In the genomic region with DNA sequence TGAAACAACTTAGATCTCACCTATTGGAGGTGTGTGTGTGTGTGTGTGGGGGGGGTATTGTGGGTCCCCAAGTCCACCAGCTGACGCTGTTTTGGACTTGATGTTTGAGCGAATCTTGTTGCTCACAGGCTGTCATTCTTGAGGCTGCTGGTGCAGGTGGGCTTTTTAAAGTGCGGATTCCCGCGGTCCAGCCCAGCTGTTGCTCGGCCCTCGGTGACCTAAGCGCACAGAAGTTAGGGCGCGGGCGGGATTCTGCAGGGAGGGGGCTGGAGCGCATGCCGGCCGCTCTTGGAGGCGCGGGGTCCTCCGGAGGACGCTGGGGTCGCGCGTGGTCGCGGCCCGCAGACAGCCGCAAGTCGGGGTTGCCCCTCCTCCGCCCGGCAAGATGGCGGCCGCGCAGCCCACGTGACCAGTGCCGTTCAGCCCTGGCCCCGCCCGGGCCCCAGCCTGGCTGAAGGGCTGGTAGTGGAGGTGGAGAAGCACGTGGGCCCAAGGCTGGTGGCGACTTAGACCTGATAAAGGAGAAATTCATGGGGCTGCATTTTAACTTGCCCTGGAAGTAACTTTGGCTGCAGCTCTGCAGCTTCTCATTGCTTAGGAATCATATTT, we compare ENCODE assay signal across 8 mouse cellular contexts. TPM values are rescaled to one million over a fixed set of nuclear protein-coding genes. Genes with fewer than 3 reads are reported as not detected.
DNase-seq lines count a peak whose midpoint lies in the region; ATAC-seq and TF ChIP-seq lines count a peak whose summit lies in the region.

No protein-coding gene starts in this region.

- TF ChIP-seq POLR2A in bone marrow, adult 2 months (IDR thresholded peaks at IDR 0.05; ENCODE audit: borderline replicate concordance, control insufficient read depth, low read depth, low read length), result no peak

- TF ChIP-seq CTCF in bone marrow, adult 2 months (IDR thresholded peaks at IDR 0.05; ENCODE audit: control insufficient read depth, insufficient read depth, low read length), result no peak

- no peaks in the 10 kb centered on the region for H3K27me3 ChIP-seq in embryonic facial prominence, embryonic 15.5 days
- no peaks in the 10 kb centered on the region for H3K27me3 ChIP-seq in heart, embryonic 10.5 days (ENCODE audit: insufficient read depth, poor library complexity, severe bottlenecking)
- no peaks in the 10 kb centered on the region for H3K27me3 ChIP-seq in kidney, embryonic 15.5 days

- H3K4me1 ChIP-seq in bone marrow, adult 2 months (ENCODE audit: control insufficient read depth, insufficient read depth, low read length), result peaks cover 7% of the 10 kb centered on the region
- peaks cover 24% of the 10 kb centered on the region for H3K4me1 ChIP-seq in embryonic facial prominence, embryonic 15.5 days
- peaks cover 32% of the 10 kb centered on the region for H3K4me1 ChIP-seq in heart, embryonic 10.5 days
- peaks cover 45% of the 10 kb centered on the region for H3K4me1 ChIP-seq in kidney, embryonic 15.5 days

- WGBS in bone marrow, adult 2 months, result under 1% methylated on average over 37 of the region's 37 CpGs
- under 1% methylated on average over 37 of the region's 37 CpGs for WGBS in embryonic facial prominence, embryonic 15.5 days
- WGBS in heart, embryonic 10.5 days, result under 1% methylated on average over 37 of the region's 37 CpGs
- under 1% methylated on average over 34 of the region's 37 CpGs for WGBS in kidney, embryonic 15.5 days

- no peaks in the 10 kb centered on the region for H3K36me3 ChIP-seq in embryonic facial prominence, embryonic 15.5 days
- H3K36me3 ChIP-seq in heart, embryonic 10.5 days, result no peaks in the 10 kb centered on the region
- H3K36me3 ChIP-seq in kidney, embryonic 15.5 days, result no peaks in the 10 kb centered on the region

- peak overlapping the region; percentile 96 for H3K4me2 ChIP-seq in embryonic facial prominence, embryonic 15.5 days (replicated peaks)
- peak overlapping the region; percentile 94 for H3K4me2 ChIP-seq in kidney, embryonic 15.5 days

- peak; percentile 94 for DNase-seq in A20 (ENCODE audit: low read depth, low spot score)
- peak; percentile 96 for DNase-seq in heart, embryonic 10.5 days (ENCODE audit: low spot score)
- DNase-seq in liver, result peak; percentile 93
- peak; percentile 33 to 64 for DNase-seq in monocyte, adult 2 months (ENCODE audit: low read depth in 1 of 2, low spot score in 2 of 2)
- peak; percentile 76 to 83 for DNase-seq in spleen, postnatal 14 days (ENCODE audit: low spot score in 2 of 2)

- H3K27ac ChIP-seq in bone marrow, adult 2 months (ENCODE audit: control insufficient read depth, insufficient read depth, low read depth, low read length, poor library complexity), result peak overlapping the region; percentile 66
- H3K27ac ChIP-seq in embryonic facial prominence, embryonic 15.5 days (replicated peaks), result peak overlapping the region; percentile 68
- peak overlapping the region; percentile 95 for H3K27ac ChIP-seq in heart, embryonic 10.5 days
- peak overlapping the region; percentile 86 for H3K27ac ChIP-seq in kidney, embryonic 15.5 days

- peak overlapping the region; percentile 77 for H3K9ac ChIP-seq in embryonic facial prominence, embryonic 15.5 days
- H3K9ac ChIP-seq in kidney, embryonic 15.5 days, result peak overlapping the region; percentile 72

- peak; percentile 31; the same call in 1 of the 2 replicates for ATAC-seq in embryonic facial prominence, embryonic 15.5 days (ENCODE audit: insufficient number of reproducible peaks, low FRiP score, low TSS enrichment, low read depth)
- peak; percentile 57 for ATAC-seq in kidney, embryonic 15.5 days (replicated peaks; ENCODE audit: low FRiP score)

- peak overlapping the region; percentile 79 for H3K4me3 ChIP-seq in bone marrow, adult 2 months (replicated peaks; ENCODE audit: control insufficient read depth, low read depth, low read length)
- peak overlapping the region; percentile 79 for H3K4me3 ChIP-seq in embryonic facial prominence, embryonic 15.5 days (replicated peaks)
- H3K4me3 ChIP-seq in heart, embryonic 10.5 days, result peak overlapping the region; percentile 87
- H3K4me3 ChIP-seq in kidney, embryonic 15.5 days (replicated peaks), result peak overlapping the region; percentile 91

- H3K9me3 ChIP-seq in embryonic facial prominence, embryonic 15.5 days (replicated peaks), result no peaks in the 10 kb centered on the region
- H3K9me3 ChIP-seq in heart, embryonic 10.5 days, result no peaks in the 10 kb centered on the region
- H3K9me3 ChIP-seq in kidney, embryonic 15.5 days (replicated peaks), result no peaks in the 10 kb centered on the region

RNA-seq across cellular contexts. Expression of gene Zcchc2, which starts 3.5 kb away (rescaled TPM):
- 4.3 and 8.1 TPM in 2 replicates for polyA plus RNA-seq in bone marrow, adult 2 months (2011; ENCODE audit: insufficient read depth, insufficient read length, low replicate concordance, missing spikeins)
- 2.4 and 2.6 TPM in 2 replicates for polyA plus RNA-seq in embryonic facial prominence, embryonic 15.5 days (2015; fragmentation: Nextera tagmentation; extraction: Ambion mirVana)
- 1.8 and 2.4 TPM in 2 replicates for polyA plus RNA-seq in heart, embryonic 10.5 days (2016; fragmentation: Nextera tagmentation; extraction: Ambion mirVana)
- 3.1 and 3.2 TPM in 2 replicates for polyA plus RNA-seq in kidney, embryonic 15.5 days (2015; fragmentation: Nextera tagmentation; extraction: Ambion mirVana)

Comparison
In these comparisons a context has a peak if more than half of its experiments do, and no peak if none do; other contexts are left out.
1. Peak in every context shown above with its lines: DNase-seq, ATAC-seq, H3K4me3 ChIP-seq and H3K27ac ChIP-seq.